Mouse (Mus musculus) skeletal muscle tissue, adult 2 months (tissue): ENCODE data around the gene Vcl.

Experiments
- DNase-seq: peaks from one replicate; pipeline ENCODE4 v3.0.0-alpha.2; 2012; ENCODE audit warnings: low read depth, low spot score

Gene Vcl

GRCm38 (mm10) chr14:21013800-21014334, 84.7 kb downstream of the Vcl start:
- DNase-seq: no peak

GRCm38 (mm10) chr14:21017871-21018270, 88.7 kb downstream of the Vcl start:
- DNase-seq: no peak

GRCm38 (mm10) chr14:21018977-21019376, 89.8 kb downstream of the Vcl start:
- DNase-seq: no peak

GRCm38 (mm10) chr14:21020435-21020834, 91.2 kb downstream of the Vcl start:
- DNase-seq: no peak

GRCm38 (mm10) chr14:21027542-21027941, 98.3 kb downstream of the Vcl start:
- DNase-seq: no peak

- DNase-seq: no peak
These were observed 99.9 kb downstream of the Vcl start for GRCm38 (mm10) chr14:21029025-21029659.

GRCm38 (mm10) chr14:21031783-21032511, 102.7 kb downstream of the Vcl start:
- DNase-seq: peak; percentile 84

- DNase-seq: no peak
These were observed 105.1 kb downstream of the Vcl start for GRCm38 (mm10) chr14:21034271-21034670.

GRCm38 (mm10) chr14:21034791-21035190, 105.6 kb downstream of the Vcl start:
- DNase-seq: no peak

GRCm38 (mm10) chr14:21039077-21039476, 109.9 kb downstream of the Vcl start:
- no peak for DNase-seq

- no peak for DNase-seq
These were observed 110.4 kb downstream of the Vcl start for GRCm38 (mm10) chr14:21039623-21040022.

- DNase-seq: no peak
These were observed 118.6 kb downstream of the Vcl start for GRCm38 (mm10) chr14:21047840-21048239.

DNA sequence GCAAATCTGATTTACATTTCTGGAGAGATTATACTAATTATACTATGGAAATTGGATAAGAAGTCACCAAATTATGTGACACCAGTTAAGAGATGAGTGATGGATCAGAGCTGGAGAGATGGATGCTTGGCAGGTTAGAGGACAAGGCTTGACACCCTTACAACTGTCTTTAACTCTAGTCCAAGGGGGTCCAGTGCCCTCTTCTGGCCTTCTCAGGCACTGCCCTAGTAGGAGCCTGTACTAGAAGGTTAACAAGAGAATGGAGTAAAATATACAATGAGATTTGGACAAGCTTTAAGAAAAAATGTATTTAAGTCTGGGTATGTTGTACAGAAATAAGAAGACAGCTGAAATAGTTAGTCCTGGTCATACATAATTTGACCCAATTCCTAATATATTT, 119.7 kb downstream of the Vcl start:
- DNase-seq: no peak

GRCm38 (mm10) chr14:21050734-21051133, 121.5 kb downstream of the Vcl start:
- no peak for DNase-seq

GRCm38 (mm10) chr14:21051380-21052111, 122.3 kb downstream of the Vcl start:
- DNase-seq: peak; percentile 17

- peak; percentile 94 for DNase-seq
These were observed 123.0 kb downstream of the Vcl start, which contains the start of the genes Ap3m1 and Adk for GRCm38 (mm10) chr14:21052112-21052780. Gene Ap3m1, minus strand, starts transcription at chr14:21052508. Gene Adk, plus strand, starts transcription at chr14:21052574.

DNA sequence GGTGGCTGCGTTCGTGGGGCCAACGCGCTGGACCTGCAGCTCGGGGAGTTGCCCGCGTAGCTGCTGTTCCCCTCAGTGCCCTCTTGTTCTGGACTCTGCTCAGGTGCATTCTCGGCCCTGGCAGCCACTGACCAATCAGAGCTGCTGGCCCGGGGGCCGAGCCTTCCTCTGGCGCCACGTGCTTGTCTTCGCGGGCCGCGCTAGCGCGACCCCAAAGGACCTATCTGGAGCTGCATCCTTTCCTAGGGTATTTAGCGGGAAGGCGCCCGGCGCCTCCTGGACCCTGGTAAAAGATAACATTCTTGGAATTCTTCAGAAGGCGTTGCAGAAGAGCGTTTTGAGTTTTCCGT, 123.6 kb downstream of the Vcl start:
- peak; percentile 78 for DNase-seq

GRCm38 (mm10) chr14:21053151-21053550, 124.0 kb downstream of the Vcl start:
- no peak for DNase-seq

GRCm38 (mm10) chr14:21053586-21053985, 124.4 kb downstream of the Vcl start:
- no peak for DNase-seq

GRCm38 (mm10) chr14:21058972-21059371, 129.8 kb downstream of the Vcl start:
- peak; percentile 36 for DNase-seq

DNA sequence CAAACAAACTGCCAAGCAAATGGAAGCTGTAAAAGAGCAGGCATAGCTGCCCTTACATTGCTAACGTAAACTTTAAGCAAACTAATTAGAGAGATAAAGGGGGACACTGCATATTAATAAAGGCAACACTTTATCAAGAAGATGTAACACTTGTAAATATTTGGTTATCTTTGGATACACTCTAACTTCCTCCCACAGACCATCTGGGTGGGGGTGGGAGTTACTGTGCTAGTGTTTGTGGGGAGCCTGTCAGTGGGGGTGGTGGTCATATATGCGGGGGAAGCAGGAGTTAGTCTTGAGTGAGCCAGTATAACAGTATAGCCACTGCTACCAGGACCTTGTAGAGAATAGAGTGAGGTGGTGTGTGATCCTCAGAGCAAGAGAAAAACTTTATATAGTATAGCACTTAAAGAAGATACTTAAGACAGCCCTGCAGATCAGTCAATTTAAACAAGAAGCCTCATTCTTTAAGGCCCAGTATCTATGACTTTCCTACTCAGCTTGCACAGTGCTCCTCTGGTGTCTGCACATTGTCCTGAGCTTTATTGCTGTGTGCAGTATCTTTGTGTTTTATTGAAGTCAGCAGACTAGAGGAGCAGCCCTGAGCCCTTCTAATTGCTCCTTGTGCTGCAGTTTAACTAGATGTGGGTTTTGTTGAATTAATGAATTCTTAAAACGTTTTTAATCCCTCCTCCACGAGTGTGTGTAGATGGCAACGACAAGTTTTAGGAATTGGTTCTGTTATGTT, 133.7 kb downstream of the Vcl start:
- DNase-seq: no peak
